Mouse (Mus musculus) thymus, postnatal 36 days (tissue): ENCODE results near the gene Morc2a.

ENCODE experiments used
- DNase-seq, 2 experiments: peaks; one replicate each; pipeline ENCODE4 v3.0.0; 2022; ENCODE audit warnings: mixed read lengths in 2 of 2

Gene Morc2a

GRCm38 (mm10) chr11:3738778-3739177 is 89.8 kb downstream of the Morc2a start:
- no peak for DNase-seq
